Mouse (Mus musculus): ENCODE measurements at regions not wholly inside any gene's neighbourhood (a gene's known extent, or its start where the extent isn't known, plus 50 kb on each side); places are given as distances from the start of the nearest gene placed in this dataset.
A peak's percentile ranks its signal among the peaks of the same experiment; 100 is the strongest.

- intact Hi-C loops (cut with DNase I) = loop anchor here (1.0 to 2.0 kb wide), 3 partner anchors 204 to 391 kb away; partner anchors contain the start of gene Chl1
- no peak for DNase-seq (ENCODE audit: low spot score in 2 of 2)
Measured at GRCm38 (mm10) chr6:103306420-103307249, 203.8 kb upstream of the Chl1 start.

- no peak for DNase-seq (ENCODE audit: low spot score in 2 of 2)
- intact Hi-C loops (cut with DNase I) = loop anchor here (2.0 kb wide), 2 partner anchors 204 to 376 kb away; partner anchors contain the start of gene Chl1
Measured at GRCm38 (mm10) chr6:103307250-103307580, 203.2 kb upstream of the Chl1 start.

- no peak for DNase-seq (ENCODE audit: low spot score in 2 of 2)
- intact Hi-C loops (cut with DNase I) = no loop called here
Measured at GRCm38 (mm10) chr6:103312149-103312548, 198.2 kb upstream of the Chl1 start.

GRCm38 (mm10) chr6:103312935-103313334 is 197.5 kb upstream of the Chl1 start:
- DNase-seq (ENCODE audit: low spot score in 2 of 2) = no peak
- intact Hi-C loops (cut with DNase I) = no loop called here

GRCm38 (mm10) chr6:103318081-103318480 is 192.3 kb upstream of the Chl1 start:
- intact Hi-C loops (cut with DNase I) = no loop called here
- no peak for DNase-seq (ENCODE audit: low spot score in 2 of 2)

GRCm38 (mm10) chr6:103318677-103319359 is 191.6 kb upstream of the Chl1 start:
- no peak for DNase-seq (ENCODE audit: low spot score in 2 of 2)
- intact Hi-C loops (cut with DNase I) = no loop called here

- DNase-seq (ENCODE audit: low spot score in 2 of 2) = no peak
- intact Hi-C loops (cut with DNase I) = no loop called here
Measured at GRCm38 (mm10) chr6:103319964-103320363, 190.4 kb upstream of the Chl1 start.

- intact Hi-C loops (cut with DNase I) = no loop called here
- DNase-seq (ENCODE audit: low spot score in 2 of 2) = no peak
Measured at GRCm38 (mm10) chr6:103320550-103320949, 189.8 kb upstream of the Chl1 start.

- DNase-seq (ENCODE audit: low spot score in 2 of 2) = no peak
- intact Hi-C loops (cut with DNase I) = no loop called here
Measured at GRCm38 (mm10) chr6:103321058-103321457, 189.3 kb upstream of the Chl1 start.

- intact Hi-C loops (cut with DNase I) = no loop called here
Measured at GRCm38 (mm10) chr6:103322442-103322841, 187.9 kb upstream of the Chl1 start.

GRCm38 (mm10) chr6:103335683-103336082 is 174.7 kb upstream of the Chl1 start:
- no peak for DNase-seq (ENCODE audit: low spot score in 2 of 2)
- intact Hi-C loops (cut with DNase I) = no loop called here

More at GRCm38 (mm10) chr6:103322442-103322841, 187.9 kb upstream of the Chl1 start:
- DNase-seq (ENCODE audit: low spot score in 2 of 2) = no peak

GRCm38 (mm10) chr6:103339961-103340732 is 170.2 kb upstream of the Chl1 start:
- no peak for DNase-seq (ENCODE audit: low spot score in 2 of 2)
- intact Hi-C loops (cut with DNase I) = no loop called here

GRCm38 (mm10) chr6:103343515-103343914 is 166.9 kb upstream of the Chl1 start:
- no peak for DNase-seq (ENCODE audit: low spot score in 2 of 2)
- intact Hi-C loops (cut with DNase I) = no loop called here

GRCm38 (mm10) chr6:103344413-103344812 is 166.0 kb upstream of the Chl1 start:
- no peak for DNase-seq (ENCODE audit: low spot score in 2 of 2)
- intact Hi-C loops (cut with DNase I) = no loop called here

- no peak for DNase-seq (ENCODE audit: low spot score in 2 of 2)
- intact Hi-C loops (cut with DNase I) = no loop called here
Measured at GRCm38 (mm10) chr6:103345195-103345594, 165.2 kb upstream of the Chl1 start.

GRCm38 (mm10) chr6:103352405-103353124 is 157.8 kb upstream of the Chl1 start:
- peak; percentile 24 to 29 for DNase-seq (ENCODE audit: low spot score in 2 of 2)
- intact Hi-C loops (cut with DNase I) = no loop called here

- DNase-seq (ENCODE audit: low spot score in 2 of 2) = no peak
- intact Hi-C loops (cut with DNase I) = no loop called here
Measured at GRCm38 (mm10) chr6:103353346-103353745, 157.0 kb upstream of the Chl1 start.

GRCm38 (mm10) chr6:103366782-103367491 is 143.4 kb upstream of the Chl1 start:
- intact Hi-C loops (cut with DNase I) = no loop called here
- no peak for DNase-seq (ENCODE audit: low spot score in 2 of 2)

- intact Hi-C loops (cut with DNase I) = no loop called here
Measured at GRCm38 (mm10) chr6:103374956-103375355, 135.4 kb upstream of the Chl1 start.

More at GRCm38 (mm10) chr6:103374956-103375355, 135.4 kb upstream of the Chl1 start:
- no peak for DNase-seq (ENCODE audit: low spot score in 2 of 2)
